Mouse (Mus musculus): Measurements from ENCODE around the gene Slc22a17.

GRCm38 (mm10) chr14:54874165-54874564 is 38.8 kb downstream of the Slc22a17 start:
- TF ChIP-seq GATA1 (IDR thresholded peaks at IDR 0.05; ENCODE audit: borderline replicate concordance, low read length) (no peak), FLI1 (IDR thresholded peaks at IDR 0.05; ENCODE audit: low read length) (no peak)
